Mouse (Mus musculus) midbrain, embryonic 16.5 days (tissue): ENCODE measurements around the gene Reln. TPM values are rescaled to one million over a fixed set of nuclear protein-coding genes. Genes with fewer than 3 reads are reported as not detected.

ENCODE experiments used
- ATAC-seq: fragments of 200-750 bp; cut with Nextera tagmentation; 2 replicates; pipeline ENCODE4 v1.8.0; 2017; ENCODE audit warnings: moderate TSS enrichment
- H3K27ac ChIP-seq: fragments of 300-500 bp; sonication (generic); 2 replicates; pipeline ENCODE4 v1.5.1; 2014; ENCODE audit warnings: mild to moderate bottlenecking, low read length, mixed read lengths
- H3K27me3 ChIP-seq: fragments of 300-500 bp; sonication (generic); 2 replicates; pipeline ENCODE4 v1.6.1; 2014; ENCODE audit warnings: low read depth, low read length, mixed read lengths; ENCODE audit not compliant: control insufficient read depth, insufficient read depth
- H3K36me3 ChIP-seq: fragments of 300-500 bp; sonication (generic); 2 replicates; pipeline ENCODE4 v1.6.1; 2014; ENCODE audit warnings: mild to moderate bottlenecking, low read length, moderate library complexity, mixed read lengths; ENCODE audit not compliant: control insufficient read depth, insufficient read depth
- H3K4me1 ChIP-seq: fragments of 300-500 bp; sonication (generic); 2 replicates; pipeline ENCODE4 v1.6.1; 2014; ENCODE audit warnings: mild to moderate bottlenecking, low read length, mixed read lengths; ENCODE audit not compliant: control insufficient read depth, insufficient read depth
- H3K4me2 ChIP-seq: fragments of 300-500 bp; sonication (generic); 2 replicates; pipeline ENCODE4 v1.6.1; 2014; ENCODE audit warnings: mild to moderate bottlenecking, low read length, mixed read lengths
- H3K4me3 ChIP-seq: fragments of 300-500 bp; sonication (generic); 2 replicates; pipeline ENCODE4 v1.5.1; 2014; ENCODE audit warnings: low read depth, mild to moderate bottlenecking, low read length, moderate library complexity, mixed read lengths
- H3K9ac ChIP-seq: fragments of 300-500 bp; sonication (generic); 2 replicates; pipeline ENCODE4 v1.6.1; 2014; ENCODE audit warnings: low read depth, low read length, mixed read lengths
- H3K9me3 ChIP-seq: fragments of 300-500 bp; sonication (generic); replicated peaks from 2 replicates; pipeline ENCODE4 v1.6.1; 2014; ENCODE audit warnings: mild to moderate bottlenecking, low read length, mixed read lengths; ENCODE audit not compliant: control insufficient read depth, poor library complexity, severe bottlenecking
- WGBS: fragments of 180-500 bp; shearing (Covaris S2); extraction: QIAGEN DNeasy Blood & Tissue Kit; methylation state at CpG from one replicate; pipeline ENCODE4 v1.1.7; 2014; 5-methylcytosine and 5-hydroxymethylcytosine counted together
- polyA plus RNA-seq: library from polyadenylated mRNA; unstranded; fragments of >200 nt; fragmentation: Nextera tagmentation; extraction: Ambion mirVana; gene quantifications from 2 replicates; pipeline ENCODE4 v1.2.1, GENCODE M21; 2015

Gene Reln
- polyA plus RNA-seq, 1 experiment from 2014 or later = 39.5 TPM

DNA sequence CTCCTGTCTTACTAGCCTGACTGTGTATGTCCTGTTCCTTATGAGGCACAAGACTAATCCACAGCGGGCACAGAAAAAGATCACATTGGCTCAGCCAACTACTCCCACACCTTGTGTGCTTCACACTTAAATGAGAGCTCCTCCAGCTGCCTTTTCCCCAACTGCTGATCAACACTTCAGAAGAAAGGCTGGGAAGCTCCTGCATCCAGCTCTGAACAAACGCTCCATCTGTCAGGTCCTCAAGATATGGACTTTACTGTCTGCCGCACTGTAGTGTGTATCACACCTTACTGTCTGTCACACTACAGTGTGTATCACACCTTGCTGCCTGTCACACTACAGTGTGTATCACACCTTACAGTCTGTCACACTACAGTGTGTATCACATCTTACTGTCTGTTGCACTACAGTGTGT, 82.1 kb downstream of the Reln start:
- H3K27me3 ChIP-seq = no peaks in the 10 kb centered on the region
- H3K9me3 ChIP-seq = no peaks in the 10 kb centered on the region
- WGBS = 89% methylated on average over 3 of the region's 3 CpGs
- H3K36me3 ChIP-seq = no peaks in the 10 kb centered on the region
- no peak overlapping the region for H3K4me3 ChIP-seq
- no peak overlapping the region for H3K9ac ChIP-seq
- no peak overlapping the region for H3K27ac ChIP-seq
- ATAC-seq = no peak
- no peak overlapping the region for H3K4me2 ChIP-seq
- H3K4me1 ChIP-seq = no peaks in the 10 kb centered on the region

DNA sequence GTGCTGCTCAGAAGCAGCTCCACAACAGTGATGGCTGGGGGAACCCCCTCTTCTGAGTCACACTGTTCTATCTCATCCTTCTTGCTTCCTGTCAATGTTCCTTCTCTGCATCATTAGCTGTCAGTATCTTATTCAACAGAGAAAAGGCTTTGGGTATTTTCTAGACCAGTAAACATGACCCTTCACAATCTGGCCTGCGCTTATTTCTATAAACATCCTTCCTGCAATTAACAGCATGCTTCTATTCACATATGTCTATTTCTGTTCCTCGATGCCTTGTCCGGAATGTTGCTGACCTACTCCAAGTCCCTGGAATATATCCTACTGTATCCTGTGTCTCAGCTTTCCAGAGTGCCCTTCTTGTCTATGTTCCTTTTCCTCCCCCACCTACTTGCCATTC, 89.2 kb downstream of the Reln start:
- no peak for ATAC-seq
- H3K9ac ChIP-seq = no peak overlapping the region
- no peak overlapping the region for H3K4me2 ChIP-seq
- no peaks in the 10 kb centered on the region for H3K4me1 ChIP-seq
- H3K36me3 ChIP-seq = no peaks in the 10 kb centered on the region
- H3K4me3 ChIP-seq = no peak overlapping the region
- WGBS = 93% methylated on average over 3 of the region's 3 CpGs
- H3K27me3 ChIP-seq = no peaks in the 10 kb centered on the region
- H3K9me3 ChIP-seq = no peaks in the 10 kb centered on the region
- no peak overlapping the region for H3K27ac ChIP-seq

DNA sequence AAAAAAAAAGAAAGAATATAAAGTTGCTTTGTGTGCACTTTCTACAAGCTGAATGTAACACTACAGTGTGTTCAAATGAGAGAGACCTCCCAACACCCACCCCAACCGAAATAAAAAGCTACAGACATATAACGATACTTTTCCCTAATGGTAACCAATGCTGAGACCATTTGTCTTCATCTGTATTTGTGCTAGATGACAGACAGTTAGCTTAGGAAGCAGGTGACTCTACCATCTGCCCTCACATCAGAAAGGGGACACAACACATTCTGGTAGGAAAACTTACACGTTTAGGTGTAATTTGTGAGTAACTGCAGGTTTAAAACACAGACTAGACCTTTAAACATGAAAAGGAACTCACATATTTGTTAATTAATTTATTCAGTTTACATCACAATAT, 90.6 kb downstream of the Reln start:
- Histone ChIP-seq H3K4me2 (no peak overlapping the region), H3K27me3 (no peaks in the 10 kb centered on the region), H3K27ac (no peak overlapping the region), H3K9me3 (no peaks in the 10 kb centered on the region), H3K4me1 (0 out of 2 replicates have a peak, but pooled peaks cover 3% of the 10 kb centered on the region), H3K4me3 (no peak overlapping the region), H3K36me3 (no peaks in the 10 kb centered on the region), H3K9ac (no peak overlapping the region)
- no peak for ATAC-seq
- WGBS = 89% methylated on average over 3 of the region's 3 CpGs

DNA sequence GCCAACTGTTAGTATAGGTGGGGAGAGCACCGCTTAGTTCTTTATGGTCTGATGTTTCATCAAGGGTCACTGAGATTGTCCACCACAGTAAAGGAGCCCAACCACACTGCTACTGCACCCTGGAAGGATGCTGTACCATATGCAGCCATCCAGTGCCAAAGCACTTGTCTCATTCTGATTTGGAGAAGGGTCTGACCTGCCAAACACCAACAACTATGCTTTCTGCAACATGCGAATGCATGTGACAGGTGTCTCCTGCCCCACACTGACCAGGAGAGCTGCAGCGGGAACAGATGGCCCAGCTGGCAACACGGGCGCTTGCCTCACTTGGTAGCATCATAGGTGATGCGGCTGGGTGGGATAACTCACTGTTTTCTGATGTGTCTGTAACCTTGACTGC, 91.2 kb downstream of the Reln start:
- H3K4me1 ChIP-seq = 0 out of 2 replicates have a peak, but pooled peaks cover 3% of the 10 kb centered on the region
- no peak for ATAC-seq
- H3K9ac ChIP-seq = no peak overlapping the region
- no peaks in the 10 kb centered on the region for H3K9me3 ChIP-seq
- 94% methylated on average over 6 of the region's 6 CpGs for WGBS
- H3K36me3 ChIP-seq = no peaks in the 10 kb centered on the region
- no peaks in the 10 kb centered on the region for H3K27me3 ChIP-seq
- no peak overlapping the region for H3K4me2 ChIP-seq
- no peak overlapping the region for H3K4me3 ChIP-seq
- H3K27ac ChIP-seq = no peak overlapping the region

DNA sequence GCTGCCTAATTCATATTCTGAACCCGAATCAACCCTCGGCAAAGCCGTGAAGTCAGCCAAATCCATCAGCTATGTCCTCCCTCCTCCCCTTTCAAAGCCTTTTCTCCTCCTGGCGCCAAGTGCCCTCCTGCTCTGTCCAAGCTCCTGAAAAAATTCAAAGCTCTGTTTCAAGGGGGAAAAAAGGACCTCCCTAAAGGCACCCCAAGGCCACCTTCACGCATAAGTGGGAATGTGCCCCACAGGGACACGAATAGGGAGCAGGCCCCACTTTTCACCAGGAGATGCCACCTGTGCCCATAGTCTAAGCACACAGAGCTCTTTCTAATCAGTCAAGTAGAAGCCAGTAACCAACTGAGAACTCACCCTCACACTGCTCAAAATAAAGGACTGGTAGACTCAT, 96.7 kb downstream of the Reln start:
- H3K27me3 ChIP-seq = no peaks in the 10 kb centered on the region
- 34% methylated on average over 6 of the region's 6 CpGs for WGBS
- H3K9ac ChIP-seq = no peak overlapping the region
- peak; percentile 66 for ATAC-seq
- H3K9me3 ChIP-seq = no peaks in the 10 kb centered on the region
- H3K4me3 ChIP-seq = no peak overlapping the region
- H3K4me2 ChIP-seq = no peak overlapping the region
- peaks cover 8% of the 10 kb centered on the region; the same call in 1 of the 2 replicates for H3K4me1 ChIP-seq
- H3K36me3 ChIP-seq = no peaks in the 10 kb centered on the region
- H3K27ac ChIP-seq = no peak overlapping the region

DNA sequence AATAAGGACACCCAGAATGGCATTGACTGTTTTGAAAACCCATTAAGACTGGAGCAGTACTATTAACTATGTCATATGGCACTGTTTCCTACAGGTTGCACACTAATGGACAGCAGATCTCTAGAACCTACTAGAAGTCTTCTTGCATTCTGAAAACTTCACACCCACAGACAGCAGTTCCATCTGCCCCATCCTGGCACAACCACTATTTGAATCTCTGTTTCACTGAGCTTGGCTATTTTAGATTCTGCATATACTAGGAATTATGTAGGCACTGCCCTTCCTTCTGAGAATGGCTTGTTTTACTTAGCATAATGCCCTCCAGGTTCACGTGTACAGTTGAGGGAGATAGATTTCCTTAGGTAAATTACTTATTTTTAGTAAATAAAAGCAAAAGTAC, 99.4 kb downstream of the Reln start:
- Histone ChIP-seq H3K36me3 (no peaks in the 10 kb centered on the region), H3K27ac (no peak overlapping the region), H3K4me2 (no peak overlapping the region), H3K27me3 (no peaks in the 10 kb centered on the region), H3K4me3 (no peak overlapping the region), H3K9me3 (no peaks in the 10 kb centered on the region), H3K4me1 (peaks cover 8% of the 10 kb centered on the region; the same call in 1 of the 2 replicates), H3K9ac (no peak overlapping the region)
- 85% methylated on average over 1 of the region's 1 CpGs for WGBS
- ATAC-seq = no peak

DNA sequence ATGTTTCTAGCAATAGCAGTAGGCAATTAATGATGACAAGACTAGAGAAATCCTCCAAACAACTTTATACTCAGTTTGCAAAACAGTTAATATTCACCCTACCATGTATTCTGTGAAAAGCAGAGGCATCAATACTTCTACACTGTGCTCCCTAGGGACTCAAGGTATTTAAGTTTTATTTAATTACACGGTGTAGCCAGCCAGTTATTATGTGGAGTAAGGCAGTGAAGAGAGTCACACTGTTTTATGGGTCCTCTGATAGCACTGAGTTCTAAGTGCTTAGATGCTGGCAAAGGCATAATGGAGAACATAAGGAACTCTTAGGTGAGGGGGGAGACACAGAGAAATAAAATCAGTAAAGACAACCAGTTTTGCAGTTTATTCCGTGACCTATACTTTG, 101.0 kb downstream of the Reln start:
- ATAC-seq = no peak

DNA sequence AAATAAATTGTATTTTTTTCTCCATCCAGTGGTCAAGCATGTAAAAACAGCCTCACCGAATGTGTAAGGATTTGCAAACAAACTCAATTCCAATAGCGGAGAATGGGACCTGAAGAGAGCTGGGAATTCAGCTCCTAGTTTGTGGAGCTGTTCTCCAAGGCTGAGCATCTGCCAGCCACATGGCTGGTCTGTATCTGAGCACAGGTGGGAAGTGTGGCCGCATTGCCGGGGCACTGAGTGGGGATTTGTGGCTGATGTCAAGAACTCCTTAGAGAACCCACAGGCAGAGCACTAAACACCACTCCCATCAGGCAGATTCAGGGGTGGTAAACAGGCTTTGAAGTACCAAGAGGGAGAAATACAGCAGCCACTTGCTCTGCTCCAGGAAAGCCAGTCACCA, 102.9 kb downstream of the Reln start:
- H3K36me3 ChIP-seq = no peaks in the 10 kb centered on the region
- no peak for ATAC-seq
- H3K27me3 ChIP-seq = no peaks in the 10 kb centered on the region
- no peak overlapping the region for H3K4me2 ChIP-seq
- H3K9ac ChIP-seq = no peak overlapping the region
- H3K4me1 ChIP-seq = no peaks in the 10 kb centered on the region
- H3K27ac ChIP-seq = no peak overlapping the region
- H3K9me3 ChIP-seq = no peaks in the 10 kb centered on the region
- 78% methylated on average over 4 of the region's 4 CpGs for WGBS
- H3K4me3 ChIP-seq = no peak overlapping the region

More for the DNA sequence above, 101.0 kb downstream of the Reln start:
- WGBS = 75% methylated on average over 2 of the region's 2 CpGs
- Histone ChIP-seq H3K27me3 (no peaks in the 10 kb centered on the region), H3K9me3 (no peaks in the 10 kb centered on the region), H3K36me3 (no peaks in the 10 kb centered on the region), H3K4me3 (no peak overlapping the region), H3K9ac (no peak overlapping the region), H3K4me1 (peaks cover 5% of the 10 kb centered on the region; the same call in 1 of the 2 replicates), H3K4me2 (no peak overlapping the region), H3K27ac (no peak overlapping the region)

DNA sequence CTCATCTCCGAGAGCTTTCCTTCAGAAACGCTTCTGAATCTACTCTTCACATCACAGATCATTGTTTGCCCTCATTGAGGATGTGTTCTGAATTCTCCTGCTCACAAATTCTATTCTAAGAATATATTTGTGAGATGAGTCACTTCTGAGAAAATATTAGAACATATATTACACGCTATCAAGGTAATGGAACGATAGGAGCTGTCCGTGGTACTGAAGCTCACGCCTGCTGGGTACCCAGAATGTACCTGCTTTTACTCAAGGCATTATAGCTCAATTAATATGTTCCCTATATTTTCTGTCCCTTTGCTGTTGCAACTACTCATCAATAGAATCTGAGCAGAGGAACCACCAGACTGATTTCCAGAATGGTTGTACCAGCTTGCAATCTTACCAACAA, 107.7 kb downstream of the Reln start:
- Histone ChIP-seq H3K4me2 (no peak overlapping the region), H3K4me1 (no peaks in the 10 kb centered on the region), H3K27ac (no peak overlapping the region), H3K27me3 (no peaks in the 10 kb centered on the region), H3K9ac (no peak overlapping the region), H3K9me3 (no peaks in the 10 kb centered on the region), H3K36me3 (no peaks in the 10 kb centered on the region), H3K4me3 (no peak overlapping the region)
- no peak for ATAC-seq
- 73% methylated on average over 6 of the region's 6 CpGs for WGBS
